Mouse (Mus musculus): ENCODE results near the gene Hcls1.
A peak's percentile ranks its signal among the peaks of the same experiment; 100 is the strongest.

The Hcls1 gene

GRCm38 (mm10) chr16:36989999-36990625 is 55.3 kb downstream of the Hcls1 start, which contains the start of gene Fbxo40:
Gene Fbxo40 (minus strand): TSS chr16:36990467.
- no peak for DNase-seq

- no peak for DNase-seq
These were observed 62.9 kb downstream of the Hcls1 start for GRCm38 (mm10) chr16:36997650-36998049.

- no peak for DNase-seq
These were observed 64.7 kb downstream of the Hcls1 start for GRCm38 (mm10) chr16:36999366-36999972.

GRCm38 (mm10) chr16:37009262-37009661 is 74.5 kb downstream of the Hcls1 start:
- DNase-seq = no peak

- peak; percentile 2 to 4 for DNase-seq
These were observed 75.6 kb downstream of the Hcls1 start for GRCm38 (mm10) chr16:37010370-37010769.

GRCm38 (mm10) chr16:37011061-37011921 is 76.5 kb downstream of the Hcls1 start, which contains the start of gene Polq:
Gene Polq (plus strand): TSS chr16:37011786.
- DNase-seq = peak; percentile 90 to 94

- peak in 1 of 2 experiments; percentile 3 for DNase-seq
These were observed 77.1 kb downstream of the Hcls1 start for GRCm38 (mm10) chr16:37011922-37012289.

GRCm38 (mm10) chr16:37012336-37012735 is 77.6 kb downstream of the Hcls1 start:
- no peak for DNase-seq
